Mouse (Mus musculus) CH12.LX (cell line): ENCODE results near the gene Bach2. TPM values are rescaled to one million over a fixed set of nuclear protein-coding genes. Genes with fewer than 3 reads are reported as not detected.

Experiments used
- DNase-seq: peaks from one replicate; pipeline ENCODE4 v3.0.0-alpha.2; 2013; ENCODE audit errors: extremely low read depth
- H3K27ac ChIP-seq: 2 replicates; pipeline ENCODE4 v1.5.1; 2012; ENCODE audit warnings: low read depth, mild to moderate bottlenecking, control low read depth, moderate library complexity; ENCODE audit not compliant: insufficient read depth
- H3K27me3 ChIP-seq: replicated peaks from 2 replicates; pipeline ENCODE3; 2012; ENCODE audit warnings: inconsistent platforms
- H3K36me3 ChIP-seq, 2 experiments: replicated peaks in 1 of 2; 2 replicates each; pipeline versions ENCODE3 to v1.6.1; 2012; ENCODE audit warnings: inconsistent platforms in 1 of 2, low read length in 1 of 2, mild to moderate bottlenecking in 1 of 2, mixed read lengths in 1 of 2, moderate library complexity in 1 of 2; ENCODE audit not compliant: control insufficient read depth in 1 of 2, insufficient read depth in 1 of 2
- H3K4me1 ChIP-seq, 2 experiments: 2 replicates each; pipeline ENCODE4 v1.6.1; 2012; ENCODE audit warnings: inconsistent platforms in 1 of 2, moderate library complexity in 1 of 2; ENCODE audit not compliant: insufficient read depth in 2 of 2, control insufficient read depth in 1 of 2
- H3K4me2 ChIP-seq: 2 replicates; pipeline ENCODE4 v1.6.1; 2012; ENCODE audit warnings: low read depth, mild to moderate bottlenecking, control low read depth; ENCODE audit not compliant: poor library complexity, insufficient read depth, severe bottlenecking
- H3K4me3 ChIP-seq, 3 experiments: fragments of 150-350 bp in 1 of 3; sonication (generic) in 1 of 3; replicated peaks in 1 of 3; 2 replicates each; pipeline versions ENCODE3 to v1.5.1; 2011 to 2012; ENCODE audit warnings: low read depth in 2 of 3, low read length in 2 of 3, mild to moderate bottlenecking in 2 of 3, moderate library complexity in 2 of 3, control low read depth in 1 of 3, improper control_type of control experiment in 1 of 3, inconsistent platforms in 1 of 3, mixed read lengths in 1 of 3; ENCODE audit not compliant: poor library complexity in 1 of 3
- H3K79me2 ChIP-seq: replicated peaks from 2 replicates; pipeline ENCODE4 v1.6.1; 2012; ENCODE audit warnings: mild to moderate bottlenecking, moderate library complexity; ENCODE audit not compliant: control insufficient read depth, poor library complexity, insufficient read depth, severe bottlenecking; ENCODE audit errors: extremely low read depth
- H3K9ac ChIP-seq: 2 replicates; pipeline ENCODE4 v1.6.1; 2012; ENCODE audit warnings: low read depth, mild to moderate bottlenecking, control low read depth, moderate library complexity; ENCODE audit not compliant: insufficient read depth
- H3K9me3 ChIP-seq: replicated peaks from 2 replicates; pipeline ENCODE3; 2012; ENCODE audit warnings: low read length, inconsistent platforms, mixed read lengths
- CHD2 ChIP-seq: IDR thresholded peaks from 2 replicates; pipeline ENCODE4 v1.6.1; 2011; ENCODE audit warnings: low read length, improper control_type of control experiment
- CTCF ChIP-seq, 2 experiments: IDR thresholded peaks in 1 of 2; conservative IDR thresholded peaks in 1 of 2; 2 replicates each; pipeline ENCODE4 v1.5.1; 2011 to 2012; ENCODE audit warnings: low read depth in 2 of 2, low read length in 2 of 2, improper control_type of control experiment in 1 of 2, inconsistent platforms in 1 of 2, mild to moderate bottlenecking in 1 of 2, moderate library complexity in 1 of 2
- E2F4 ChIP-seq: IDR thresholded peaks from 2 replicates; pipeline ENCODE4 v1.6.1; 2011; ENCODE audit warnings: low read depth, low read length, improper control_type of control experiment; ENCODE audit not compliant: insufficient replicate concordance
- ELF1 ChIP-seq: IDR thresholded peaks from 2 replicates; pipeline ENCODE4 v1.6.1; 2014; ENCODE audit warnings: low read depth, mild to moderate bottlenecking, inconsistent platforms, low read length, improper control_type of control experiment
- ETS1 ChIP-seq: conservative IDR thresholded peaks from 2 replicates; pipeline ENCODE4 v1.6.1; 2012; ENCODE audit warnings: low read depth, mild to moderate bottlenecking, inconsistent platforms, low read length, improper control_type of control experiment, moderate library complexity
- HCFC1 ChIP-seq: IDR thresholded peaks from 2 replicates; pipeline ENCODE4 v1.6.1; 2012; ENCODE audit warnings: low read depth, mild to moderate bottlenecking, inconsistent platforms, low read length, improper control_type of control experiment
- IRF4 ChIP-seq: IDR thresholded peaks from 2 replicates; pipeline ENCODE4 v1.6.1; 2014; ENCODE audit warnings: low read depth, mild to moderate bottlenecking, inconsistent platforms, low read length, improper control_type of control experiment
- JUN ChIP-seq: IDR thresholded peaks from 2 replicates; pipeline ENCODE4 v1.6.1; 2011; ENCODE audit warnings: low read depth, mild to moderate bottlenecking, low read length, improper control_type of control experiment, moderate library complexity; ENCODE audit not compliant: insufficient read depth
- JUND ChIP-seq: conservative IDR thresholded peaks from 2 replicates; pipeline ENCODE4 v1.6.1; 2011; ENCODE audit warnings: low read depth, low read length, improper control_type of control experiment
- KAT2A ChIP-seq: IDR thresholded peaks from 2 replicates; pipeline ENCODE4 v1.6.1; 2012; ENCODE audit warnings: low read length, improper control_type of control experiment, inconsistent platforms; ENCODE audit not compliant: insufficient replicate concordance
- MAX ChIP-seq: IDR thresholded peaks from 2 replicates; pipeline ENCODE4 v1.6.1; 2011; ENCODE audit warnings: low read length, improper control_type of control experiment
- MXI1 ChIP-seq: IDR thresholded peaks from 2 replicates; pipeline ENCODE4 v1.6.1; 2011; ENCODE audit warnings: mild to moderate bottlenecking, low read depth, low read length, improper control_type of control experiment
- NELFE ChIP-seq: IDR thresholded peaks from 2 replicates; pipeline ENCODE4 v1.6.1; 2011; ENCODE audit warnings: low read depth, low read length, improper control_type of control experiment
- NRF1 ChIP-seq: IDR thresholded peaks from 2 replicates; pipeline ENCODE4 v1.6.1; 2014; ENCODE audit warnings: low read depth, mild to moderate bottlenecking, inconsistent platforms, low read length, improper control_type of control experiment, moderate library complexity
- POLR2A ChIP-seq: IDR thresholded peaks from 2 replicates; pipeline ENCODE4 v1.6.1; 2011; ENCODE audit warnings: low read depth, mild to moderate bottlenecking, improper control_type of control experiment, low read length
- RAD21 ChIP-seq: IDR thresholded peaks from 2 replicates; pipeline ENCODE4 v1.6.1; 2011; ENCODE audit warnings: low read depth, mild to moderate bottlenecking, low read length, improper control_type of control experiment, moderate library complexity
- RCOR1 ChIP-seq: conservative IDR thresholded peaks from 2 replicates; pipeline ENCODE4 v1.6.1; 2012; ENCODE audit warnings: low read depth, mild to moderate bottlenecking, inconsistent platforms, low read length, improper control_type of control experiment
- SIN3A ChIP-seq: IDR thresholded peaks from 2 replicates; pipeline ENCODE4 v1.6.1; 2012; ENCODE audit warnings: low read length, improper control_type of control experiment, inconsistent platforms
- TBP ChIP-seq: conservative IDR thresholded peaks from 2 replicates; pipeline ENCODE4 v1.6.1; 2011; ENCODE audit warnings: low read depth, low read length, improper control_type of control experiment
- TCF12 ChIP-seq: IDR thresholded peaks from 2 replicates; pipeline ENCODE4 v1.6.1; 2014; ENCODE audit warnings: low read depth, mild to moderate bottlenecking, inconsistent platforms, low read length, improper control_type of control experiment
- UBTF ChIP-seq: IDR thresholded peaks from 2 replicates; pipeline ENCODE4 v1.6.1; 2012; ENCODE audit warnings: low read depth, mild to moderate bottlenecking, inconsistent platforms, low read length, improper control_type of control experiment, moderate library complexity
- USF1 ChIP-seq: IDR thresholded peaks from 2 replicates; pipeline ENCODE4 v1.6.1; 2014; ENCODE audit warnings: low read depth, mild to moderate bottlenecking, inconsistent platforms, low read length, improper control_type of control experiment
- ZKSCAN1 ChIP-seq: IDR thresholded peaks from 2 replicates; pipeline ENCODE4 v1.6.1; 2012; ENCODE audit warnings: low read depth, inconsistent platforms, low read length, improper control_type of control experiment, borderline replicate concordance
- ZMIZ1 ChIP-seq: IDR thresholded peaks from 2 replicates; pipeline ENCODE4 v1.6.1; 2012; ENCODE audit warnings: low read depth, mild to moderate bottlenecking, inconsistent platforms, low read length, improper control_type of control experiment
- ZNF384 ChIP-seq: IDR thresholded peaks from 2 replicates; pipeline ENCODE4 v1.6.1; 2012; ENCODE audit warnings: low read depth, low read length, improper control_type of control experiment, inconsistent platforms
- dilution Hi-C: fragments of 300-500 bp; cut with MboI; formaldehyde crosslinking; loops from 2 replicates; pipeline ENCODE4 v1.14.3; 2020; ENCODE audit warnings: low sequenced_read_pairs; ENCODE audit not compliant: extremely low pct_unique_long_range_greater_than_20kb, extremely low pct_ligation_motif_present
- in situ Hi-C: fragments of 300-500 bp; cut with MboI; formaldehyde crosslinking; loops from 3 replicates; pipeline ENCODE4 v1.14.3; 2019; ENCODE audit warnings: low sequenced_read_pairs, low pct_ligation_motif_present, low pct_unique_long_range_greater_than_20kb, mixed read lengths
- polyA plus RNA-seq: library from polyadenylated mRNA; unstranded; fragments of >175 nt; gene quantifications from 2 replicates; pipeline ENCODE4 v1.2.1, GENCODE M21; 2012; ENCODE audit warnings: low read depth; ENCODE audit not compliant: insufficient read length
- total RNA-seq, 2 experiments: library from RNA; depleted of rRNA; stranded (reverse); fragments of 300-350 nt in 1 of 2; fragments of >200 nt in 1 of 2; gene quantifications; 2 replicates each; pipeline ENCODE4 v1.2.3; 2012 to 2014

Bach2 gene
- total and polyA plus RNA-seq, 3 experiments: 0.11 TPM; not detected in 2

DNA sequence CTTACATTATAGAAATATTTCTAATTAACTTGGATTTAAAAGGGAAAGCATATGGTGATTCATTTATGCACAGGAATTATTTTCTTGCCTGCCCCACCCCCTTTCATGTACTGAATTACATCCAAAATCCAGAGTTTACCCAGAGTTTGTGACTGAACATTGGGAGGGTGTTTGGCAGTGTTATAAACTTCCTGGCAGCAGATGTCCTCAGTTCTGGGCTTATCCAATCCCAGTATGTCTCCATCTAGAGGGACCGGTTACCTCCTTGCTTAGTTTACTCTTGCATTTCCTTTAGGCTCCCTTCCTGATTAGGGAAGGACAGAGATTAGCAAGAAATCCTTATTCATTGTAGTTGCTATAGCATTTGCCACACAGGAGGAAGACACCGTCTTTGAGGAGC, 146.5 kb downstream of the Bach2 start:
- no peak overlapping the region for H3K27ac ChIP-seq
- H3K4me3 ChIP-seq: no peak overlapping the region
- H3K9me3 ChIP-seq: no peaks in the 10 kb centered on the region
- peaks cover 2% of the 10 kb centered on the region for H3K27me3 ChIP-seq
- no peaks in the 10 kb centered on the region for H3K36me3 ChIP-seq
- H3K79me2 ChIP-seq: no peaks in the 10 kb centered on the region
- H3K4me1 ChIP-seq: peaks cover 2 to 16% of the 10 kb centered on the region in 2 experiments; a peak in 2 of 4 replicates
- no peak overlapping the region for H3K9ac ChIP-seq
- in situ Hi-C loops: no loop called here
- TF ChIP-seq UBTF (no peak), USF1 (no peak), RAD21 (no peak), RCOR1 (no peak), JUND (no peak), ZNF384 (no peak), E2F4 (no peak), KAT2A (no peak), IRF4 (no peak), HCFC1 (no peak), ETS1 (no peak), CHD2 (no peak), SIN3A (no peak), NRF1 (no peak), CTCF (conservative IDR thresholded peaks at IDR 0.05 in 1 of 2, IDR thresholded peaks at IDR 0.05 in 1 of 2; ENCODE audit: low read depth in 2 of 2, low read length in 2 of 2) (no peak), ZMIZ1 (no peak), ZKSCAN1 (no peak)
- no peak for DNase-seq
- dilution Hi-C loops: no loop called here
- no peak overlapping the region for H3K4me2 ChIP-seq

- DNase-seq: no peak
- no peak overlapping the region for H3K27ac ChIP-seq
- dilution Hi-C loops: no loop called here
- no peak overlapping the region for H3K4me3 ChIP-seq
- in situ Hi-C loops: no loop called here
- no peak overlapping the region for H3K9ac ChIP-seq
- TF ChIP-seq TBP (no peak), MXI1 (no peak), NELFE (no peak), POLR2A (no peak), MAX (no peak), ELF1 (no peak), TCF12 (no peak), JUN (no peak)
- TF ChIP-seq, all 38 proteins: peak for 0
- Histone ChIP-seq H3K36me3 (no peaks in the 10 kb centered on the region), H3K9me3 (no peaks in the 10 kb centered on the region), H3K4me1 (peaks cover 2 to 21% of the 10 kb centered on the region in 2 experiments; a peak in 3 of 4 replicates), H3K4me2 (no peak overlapping the region), H3K27me3 (peaks cover 2% of the 10 kb centered on the region), H3K79me2 (no peaks in the 10 kb centered on the region)
Measured at GRCm38 (mm10) chr4:32385623-32386022, 147.0 kb downstream of the Bach2 start.
